Mouse (Mus musculus): ENCODE results near the gene Nxn.
"Not testable (repeated sequence)": the region's sequence is repeated elsewhere in the genome, so short reads cannot be mapped to it uniquely, and the experiment has no call there.

The Nxn gene

GRCm38 (mm10) chr11:76236136-76236535 lies 162.8 kb downstream of the Nxn start:
- in situ Hi-C loops (cut with MboI; ENCODE audit: low sequenced_read_pairs), result no loop called here

- in situ Hi-C loops (cut with MboI; ENCODE audit: low sequenced_read_pairs), result no loop called here
These were observed 173.9 kb downstream of the Nxn start for GRCm38 (mm10) chr11:76225051-76225450.

GRCm38 (mm10) chr11:76224631-76225030 lies 174.3 kb downstream of the Nxn start:
- in situ Hi-C loops (cut with MboI; ENCODE audit: low sequenced_read_pairs), result no loop called here

GRCm38 (mm10) chr11:76217390-76217800 lies 181.5 kb downstream of the Nxn start, which contains the start of the genes Dbil5 and Gemin4:
Gene Dbil5, plus strand, starts transcription at chr11:76217608.
Gene Gemin4, minus strand, starts transcription at chr11:76217664.
- in situ Hi-C loops (cut with MboI; ENCODE audit: low sequenced_read_pairs), result no loop called here

- in situ Hi-C loops (cut with MboI; ENCODE audit: low sequenced_read_pairs), result no loop called here
These were observed 182.1 kb downstream of the Nxn start for GRCm38 (mm10) chr11:76216681-76217389.

GRCm38 (mm10) chr11:76216049-76216540 lies 182.8 kb downstream of the Nxn start:
- in situ Hi-C loops (cut with MboI; ENCODE audit: low sequenced_read_pairs), result no loop called here

- in situ Hi-C loops (cut with MboI; ENCODE audit: low sequenced_read_pairs), result no loop called here
These were observed 183.9 kb downstream of the Nxn start for GRCm38 (mm10) chr11:76215011-76215410.

- in situ Hi-C loops (cut with MboI; ENCODE audit: low sequenced_read_pairs), result no loop called here
These were observed 185.1 kb downstream of the Nxn start for GRCm38 (mm10) chr11:76213841-76214240.

GRCm38 (mm10) chr11:76211595-76211994 lies 187.3 kb downstream of the Nxn start:
- in situ Hi-C loops (cut with MboI; ENCODE audit: low sequenced_read_pairs), result not testable (repeated sequence)

- in situ Hi-C loops (cut with MboI; ENCODE audit: low sequenced_read_pairs), result no loop called here
These were observed 188.5 kb downstream of the Nxn start for GRCm38 (mm10) chr11:76210228-76210985.

All from CH12F3 (cell line).